Mouse (Mus musculus) heart, adult 2 months (tissue): ENCODE data around the gene Emx2.

Experiments used
- CTCF ChIP-seq: fragments of 200-600 bp; IDR thresholded peaks from 2 replicates; pipeline ENCODE4 v1.8.1; 2022; ENCODE audit warnings: antibody characterized with exemption, mild to moderate bottlenecking, moderate library complexity
- POLR2A ChIP-seq: fragments of 200-500 bp; IDR thresholded peaks from 2 replicates; pipeline ENCODE4 v1.6.1; 2011; ENCODE audit warnings: mild to moderate bottlenecking, low read depth, low read length, control low read depth; ENCODE audit not compliant: insufficient read depth

GRCm38 (mm10) chr19:59458743-59459135 lies 567 bp downstream of the Emx2 start:
- TF ChIP-seq CTCF (no peak), POLR2A (no peak)
